Mouse (Mus musculus) gastrocnemius, adult 2 months (tissue): ENCODE results near the gene Usp44. TPM values are rescaled to one million over a fixed set of nuclear protein-coding genes. Genes with fewer than 3 reads are reported as not detected.
A peak's percentile ranks its signal among the peaks of the same experiment; 100 is the strongest.
"Not testable (repeated sequence)": the region's sequence is repeated elsewhere in the genome, so short reads cannot be mapped to it uniquely, and the experiment has no call there.

Source experiments
- DNase-seq: peaks from one replicate; pipeline ENCODE4 v3.0.0; 2022
- H3K27ac ChIP-seq: fragments of 200-600 bp; 2 replicates; pipeline ENCODE4 v1.8.1; 2022; ENCODE audit warnings: mild to moderate bottlenecking
- H3K4me3 ChIP-seq: fragments of 200-600 bp; 2 replicates; pipeline ENCODE4 v1.8.1; 2022; ENCODE audit warnings: mild to moderate bottlenecking, moderate library complexity
- CTCF ChIP-seq: fragments of 200-600 bp; IDR thresholded peaks from 2 replicates; pipeline ENCODE4 v1.8.1; 2022; ENCODE audit warnings: antibody characterized with exemption, mild to moderate bottlenecking, moderate library complexity
- intact Hi-C: fragments of 180-260 bp; cut with DNase I; formaldehyde crosslinking; loops from one replicate; pipeline ENCODE4 v1.15.1; 2025
- total RNA-seq, 2 experiments: library from RNA; stranded (reverse); gene quantifications; 2 replicates each; pipeline ENCODE4 v1.2.3; 2021

The Usp44 gene
- total RNA-seq, 2 experiments from 2014 or later: 0.31 to 0.33 TPM

DNA sequence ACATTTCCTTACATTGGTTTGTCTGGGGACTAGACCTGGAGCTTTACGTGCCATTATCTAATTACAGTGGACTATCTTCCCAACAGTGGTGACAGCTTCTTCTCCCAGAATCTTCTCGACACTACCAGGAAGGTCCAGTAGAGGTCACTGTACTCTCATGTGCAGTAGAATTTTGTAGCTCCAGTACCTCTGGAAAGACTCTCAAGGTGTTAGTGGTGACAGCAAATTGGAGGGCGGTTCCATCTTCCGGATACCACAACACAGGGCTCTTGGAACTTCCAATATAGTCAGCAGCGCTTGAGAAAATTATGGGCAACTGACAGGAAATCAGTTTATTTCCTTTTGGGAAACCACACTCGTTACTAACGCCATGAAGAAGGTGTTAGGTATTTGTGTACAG is 12.7 kb upstream of the Usp44 start:
- intact Hi-C loops: loop anchor here (1.0 to 5.0 kb wide), 4 partner anchors 129 to 298 kb away; partner anchors contain the start of genes Fgd6 and Vezt
- no peak overlapping the region for H3K27ac ChIP-seq
- peak; percentile 90 for TF ChIP-seq CTCF

GRCm38 (mm10) chr10:93829898-93830831 is 1.2 kb upstream of the Usp44 start:
- no peak for DNase-seq
- no peak for TF ChIP-seq CTCF
- Histone ChIP-seq H3K27ac (no peak overlapping the region), H3K4me3 (no peak overlapping the region)
- intact Hi-C loops: no loop called here

More for the DNA sequence above, 12.7 kb upstream of the Usp44 start:
- DNase-seq: peak; percentile 54
- no peak overlapping the region for H3K4me3 ChIP-seq

- no peak for DNase-seq
- Histone ChIP-seq H3K27ac (no peak overlapping the region), H3K4me3 (0 out of 2 replicates have a peak overlapping the region, but pooled peaks have one; percentile 11)
- no peak for TF ChIP-seq CTCF
- intact Hi-C loops: no loop called here
These were observed 597 bp downstream of the Usp44 start for GRCm38 (mm10) chr10:93831730-93832574.

GRCm38 (mm10) chr10:93832811-93833210 is 1.5 kb downstream of the Usp44 start:
- no peak for TF ChIP-seq CTCF

GRCm38 (mm10) chr10:93833370-93833698 is 2.0 kb downstream of the Usp44 start:
- DNase-seq: no peak
- intact Hi-C loops: no loop called here
- no peak overlapping the region for H3K27ac ChIP-seq
- TF ChIP-seq CTCF: no peak
- H3K4me3 ChIP-seq: peak overlapping the region; percentile 88

More at GRCm38 (mm10) chr10:93832811-93833210, 1.5 kb downstream of the Usp44 start:
- intact Hi-C loops: no loop called here
- no peak for DNase-seq
- H3K27ac ChIP-seq: no peak overlapping the region
- no peak overlapping the region for H3K4me3 ChIP-seq

- intact Hi-C loops: no loop called here
- peak; percentile 43; the same call in 1 of the 2 replicates for TF ChIP-seq CTCF
- peak overlapping the region; percentile 88 for H3K4me3 ChIP-seq
- DNase-seq: peak; percentile 83
- no peak overlapping the region for H3K27ac ChIP-seq
These were observed 2.5 kb downstream of the Usp44 start for GRCm38 (mm10) chr10:93833699-93834393.

DNA sequence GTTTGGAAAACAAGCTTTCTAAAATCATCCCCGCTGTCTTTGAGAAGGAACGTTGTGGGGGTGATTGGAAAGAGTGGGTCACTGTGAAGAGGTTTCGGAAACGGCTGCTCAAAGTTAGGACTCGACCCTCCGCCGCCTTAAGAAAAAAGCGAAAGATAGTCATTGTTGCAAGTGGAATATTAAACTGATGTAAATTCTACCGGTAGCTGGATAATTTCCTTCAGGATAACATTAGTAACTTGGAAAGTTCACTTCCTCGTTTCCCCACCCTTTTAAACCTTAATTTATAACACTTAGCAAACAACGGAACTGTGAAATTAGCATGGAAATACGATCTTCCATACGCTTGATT is 3.0 kb downstream of the Usp44 start:
- no peak for TF ChIP-seq CTCF
- H3K27ac ChIP-seq: no peak overlapping the region
- intact Hi-C loops: no loop called here
- no peak for DNase-seq
- H3K4me3 ChIP-seq: peak overlapping the region; percentile 88

- DNase-seq, intact Hi-C loops, H3K27ac ChIP-seq, H3K4me3 ChIP-seq: not testable (repeated sequence)
These were observed 3.8 kb downstream of the Usp44 start for GRCm38 (mm10) chr10:93835115-93835514.

DNA sequence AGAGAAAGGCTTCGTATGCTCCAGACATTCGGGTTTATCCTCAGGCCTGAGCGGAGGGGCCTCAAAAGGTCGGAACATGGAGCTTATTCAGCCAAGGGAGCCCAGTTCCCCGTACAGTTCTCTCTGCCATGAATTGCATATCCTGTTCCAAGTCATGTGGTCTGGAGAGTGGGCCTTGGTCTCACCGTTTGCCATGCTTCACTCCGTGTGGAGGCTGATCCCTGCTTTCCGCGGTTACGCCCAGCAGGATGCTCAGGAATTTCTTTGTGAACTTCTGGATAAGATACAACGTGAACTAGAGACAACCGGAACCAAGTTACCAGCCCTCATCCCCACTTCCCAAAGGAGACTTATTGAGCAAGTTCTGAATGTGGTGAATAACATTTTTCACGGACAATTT is 15.4 kb downstream of the Usp44 start:
- H3K27ac ChIP-seq: no peak overlapping the region
- no peak overlapping the region for H3K4me3 ChIP-seq
- DNase-seq: no peak
- intact Hi-C loops: no loop called here
- TF ChIP-seq CTCF: no peak

DNA sequence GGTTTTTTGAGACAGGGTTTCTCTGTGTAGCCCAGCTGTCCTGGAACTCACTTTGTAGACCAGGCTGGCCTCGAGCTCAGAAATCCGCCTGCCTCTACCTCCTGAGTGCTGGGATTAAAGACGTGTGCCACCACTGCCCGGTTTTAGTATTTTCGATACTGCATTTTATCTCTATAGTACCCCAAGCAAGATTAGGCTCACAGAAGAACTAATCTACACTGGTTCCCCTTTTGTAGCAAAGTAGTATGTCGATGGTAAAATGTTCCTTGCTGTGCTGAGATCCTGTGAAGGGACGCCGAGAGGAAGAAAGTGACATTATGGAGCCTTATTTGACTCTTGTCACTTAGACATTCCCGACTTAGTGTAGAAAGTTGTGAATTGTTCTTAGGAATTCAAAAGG is 23.8 kb downstream of the Usp44 start:
- no peak for TF ChIP-seq CTCF
- Histone ChIP-seq H3K27ac (no peak overlapping the region), H3K4me3 (no peak overlapping the region)
- no peak for DNase-seq
- intact Hi-C loops: no loop called here

DNA sequence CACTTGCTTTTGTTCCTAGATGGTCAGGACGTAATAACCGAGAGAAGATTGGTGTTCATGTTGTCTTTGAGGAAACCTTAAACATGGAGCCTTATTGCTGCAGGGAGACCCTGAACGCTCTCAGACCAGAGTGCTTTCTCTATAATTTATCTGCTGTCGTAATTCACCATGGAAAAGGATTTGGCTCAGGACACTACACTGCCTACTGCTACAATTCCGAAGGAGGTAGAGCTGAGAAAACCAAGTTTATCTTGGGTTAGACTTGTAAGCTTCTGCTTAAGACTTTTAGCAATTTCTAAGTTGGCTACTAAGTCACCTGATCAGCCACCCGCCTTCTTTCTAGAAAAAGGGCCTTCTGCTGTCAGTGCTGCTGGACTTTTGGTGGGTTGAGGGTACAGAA is 24.7 kb downstream of the Usp44 start:
- H3K27ac ChIP-seq: no peak overlapping the region
- no peak overlapping the region for H3K4me3 ChIP-seq
- DNase-seq: no peak
- TF ChIP-seq CTCF: no peak
- intact Hi-C loops: no loop called here

DNA sequence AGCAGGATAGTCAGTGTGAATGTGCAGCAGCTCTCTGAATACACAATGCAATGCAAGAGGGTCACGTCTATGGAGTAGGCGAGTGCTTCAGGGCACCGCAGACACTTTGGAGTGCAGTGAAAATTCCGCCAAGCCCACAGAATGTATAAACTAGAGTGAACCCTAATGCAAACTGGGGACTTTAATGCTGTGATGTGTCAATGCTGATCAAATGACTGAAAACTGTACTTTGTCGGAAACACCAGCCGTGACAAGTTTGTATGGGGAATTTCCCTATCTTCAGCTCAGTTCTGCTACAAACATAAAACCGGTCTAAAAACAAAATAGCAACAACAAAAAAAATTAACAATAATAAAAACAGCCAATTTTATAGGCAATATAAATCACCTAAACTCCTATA is 37.0 kb downstream of the Usp44 start:
- intact Hi-C loops: no loop called here
- Histone ChIP-seq H3K4me3 (no peak overlapping the region), H3K27ac (no peak overlapping the region)
- no peak for TF ChIP-seq CTCF
- DNase-seq: no peak
